Mouse (Mus musculus) spleen, adult 12 weeks (tissue): ENCODE measurements around the gene Lyrm9.
"Not testable (repeated sequence)": the region's sequence is repeated elsewhere in the genome, so short reads cannot be mapped to it uniquely, and the experiment has no call there.

Experiments used
- DNase-seq: peaks from one replicate; pipeline ENCODE4 v3.0.0; 2022; ENCODE audit warnings: low spot score

The Lyrm9 gene

GRCm38 (mm10) chr11:78851216-78851870, 25.0 kb downstream of the Lyrm9 start:
- DNase-seq = no peak

- no peak for DNase-seq
Measured at GRCm38 (mm10) chr11:78851871-78852265, 25.5 kb downstream of the Lyrm9 start.

- DNase-seq = no peak
Measured at GRCm38 (mm10) chr11:78852529-78852928, 26.1 kb downstream of the Lyrm9 start.

- DNase-seq = peak; percentile 48
Measured at GRCm38 (mm10) chr11:78856310-78856709, 29.9 kb downstream of the Lyrm9 start.

GRCm38 (mm10) chr11:78857611-78858010, 31.2 kb downstream of the Lyrm9 start:
- no peak for DNase-seq

GRCm38 (mm10) chr11:78863898-78864297, 37.5 kb downstream of the Lyrm9 start:
- no peak for DNase-seq

- no peak for DNase-seq
Measured at GRCm38 (mm10) chr11:78864567-78865278, 38.3 kb downstream of the Lyrm9 start.

GRCm38 (mm10) chr11:78865314-78865713, 38.9 kb downstream of the Lyrm9 start:
- DNase-seq = no peak

GRCm38 (mm10) chr11:78866486-78866885, 40.1 kb downstream of the Lyrm9 start:
- DNase-seq = no peak

GRCm38 (mm10) chr11:78867696-78868095, 41.3 kb downstream of the Lyrm9 start:
- DNase-seq = no peak

- not testable (repeated sequence) for DNase-seq
Measured at GRCm38 (mm10) chr11:78869205-78869604, 42.8 kb downstream of the Lyrm9 start.

- DNase-seq = no peak
Measured at GRCm38 (mm10) chr11:78870891-78871290, 44.5 kb downstream of the Lyrm9 start.

GRCm38 (mm10) chr11:78872782-78873181, 46.4 kb downstream of the Lyrm9 start:
- no peak for DNase-seq

GRCm38 (mm10) chr11:78879727-78880126, 53.3 kb downstream of the Lyrm9 start:
- DNase-seq = no peak

GRCm38 (mm10) chr11:78886693-78887092, 60.3 kb downstream of the Lyrm9 start:
- DNase-seq = no peak

- peak; percentile 5 for DNase-seq
Measured at GRCm38 (mm10) chr11:78887102-78887971, 61.0 kb downstream of the Lyrm9 start.

GRCm38 (mm10) chr11:78889156-78889555, 62.8 kb downstream of the Lyrm9 start:
- no peak for DNase-seq
